ENCODE assay signal across 8 mouse cellular contexts in the genomic region with DNA sequence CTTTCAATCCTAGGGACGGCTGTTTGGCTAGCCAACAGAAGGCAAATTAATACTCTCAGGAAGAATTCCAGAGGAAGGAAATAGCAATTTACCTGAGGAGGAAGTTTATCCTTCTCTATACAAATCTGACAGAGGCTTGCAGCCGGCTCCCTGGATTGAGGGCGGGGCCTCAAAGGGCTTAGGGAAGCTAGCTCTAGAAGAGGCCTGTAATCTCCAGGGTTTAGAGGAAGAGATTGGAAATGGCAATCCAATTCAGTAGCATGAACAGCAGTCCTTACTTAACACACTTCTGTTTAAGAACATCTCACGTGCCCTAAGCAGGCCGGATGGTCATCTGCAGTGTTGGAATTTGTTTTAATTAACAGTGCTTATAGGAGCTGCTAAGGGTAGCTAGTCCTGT.
DNase-seq lines count a peak whose midpoint lies in the region; ATAC-seq lines count a peak whose summit lies in the region.

No protein-coding gene starts in this region.

- no peak overlapping the region for H3K9ac ChIP-seq in heart, embryonic 11.5 days (ENCODE audit: low read depth, low read length)
- H3K9ac ChIP-seq in hindbrain, embryonic 13.5 days, result 0 out of 2 replicates have a peak overlapping the region, but pooled peaks have one; percentile 69
- peak overlapping the region; percentile 63; the same call in 1 of the 2 replicates for H3K9ac ChIP-seq in midbrain, embryonic 14.5 days (replicated peaks; ENCODE audit: low read length)

- H3K4me2 ChIP-seq in heart, embryonic 11.5 days, result peak overlapping the region; percentile 88
- peak overlapping the region; percentile 79 for H3K4me2 ChIP-seq in hindbrain, embryonic 13.5 days
- H3K4me2 ChIP-seq in midbrain, embryonic 14.5 days (ENCODE audit: low read length), result peak overlapping the region; percentile 90

- H3K27ac ChIP-seq in heart, embryonic 11.5 days (ENCODE audit: low read depth, low read length), result no peak overlapping the region
- H3K27ac ChIP-seq in hindbrain, embryonic 13.5 days, result 0 out of 2 replicates have a peak overlapping the region, but pooled peaks have one; percentile 81
- 0 out of 2 replicates have a peak overlapping the region, but pooled peaks have one; percentile 82 for H3K27ac ChIP-seq in midbrain, embryonic 14.5 days (replicated peaks; ENCODE audit: low read depth, low read length)

- peak overlapping the region; percentile 45; the same call in 1 of the 2 replicates for H3K4me3 ChIP-seq in heart, embryonic 11.5 days (ENCODE audit: low read depth, low read length)
- peak overlapping the region; percentile 46 for H3K4me3 ChIP-seq in hindbrain, embryonic 13.5 days
- H3K4me3 ChIP-seq in midbrain, embryonic 14.5 days (replicated peaks; ENCODE audit: low read depth, low read length), result peak overlapping the region; percentile 44

- H3K4me1 ChIP-seq in heart, embryonic 11.5 days (ENCODE audit: control insufficient read depth, insufficient read depth, low read length), result peaks cover 6% of the 10 kb centered on the region
- peaks cover 29% of the 10 kb centered on the region for H3K4me1 ChIP-seq in hindbrain, embryonic 13.5 days (replicated peaks)
- peaks cover 25% of the 10 kb centered on the region for H3K4me1 ChIP-seq in midbrain, embryonic 14.5 days (ENCODE audit: control insufficient read depth, insufficient read depth, low read length)

- no peaks in the 10 kb centered on the region for H3K36me3 ChIP-seq in heart, embryonic 11.5 days (ENCODE audit: control insufficient read depth, insufficient read depth, low read length)
- H3K36me3 ChIP-seq in hindbrain, embryonic 13.5 days, result peaks cover 22% of the 10 kb centered on the region
- H3K36me3 ChIP-seq in midbrain, embryonic 14.5 days (ENCODE audit: control insufficient read depth, insufficient read depth, low read length), result peaks cover 8% of the 10 kb centered on the region; the same call in 1 of the 2 replicates

- no peak for DNase-seq in heart, postnatal 4 days
- peak; percentile 31 for DNase-seq in embryo, embryonic 9.5 days (ENCODE audit: extremely low spot score)
- DNase-seq in midbrain, embryonic 14.5 days, result peak; percentile 65
- no peak for DNase-seq in gastrocnemius, postnatal 36 days
- no peak for DNase-seq in thymus, postnatal 36 days

- 0 out of 2 replicates have a peak, but pooled peaks cover 5% of the 10 kb centered on the region for H3K27me3 ChIP-seq in heart, embryonic 11.5 days (ENCODE audit: control insufficient read depth, insufficient read depth, low read length)
- H3K27me3 ChIP-seq in hindbrain, embryonic 13.5 days, result no peaks in the 10 kb centered on the region
- no peaks in the 10 kb centered on the region for H3K27me3 ChIP-seq in midbrain, embryonic 14.5 days (ENCODE audit: control insufficient read depth, insufficient read depth, low read length)

- H3K9me3 ChIP-seq in heart, embryonic 11.5 days (replicated peaks; ENCODE audit: control insufficient read depth, low read length), result no peaks in the 10 kb centered on the region
- no peaks in the 10 kb centered on the region; the same call in 1 of the 2 replicates for H3K9me3 ChIP-seq in hindbrain, embryonic 13.5 days
- H3K9me3 ChIP-seq in midbrain, embryonic 14.5 days (ENCODE audit: control insufficient read depth, low read length), result 0 out of 2 replicates have a peak, but pooled peaks cover 4% of the 10 kb centered on the region

- WGBS in heart, embryonic 11.5 days (ENCODE audit: insufficient replicate concordance), result 24% methylated on average over 5 of the region's 5 CpGs
- WGBS in hindbrain, embryonic 13.5 days, result 27% methylated on average over 5 of the region's 5 CpGs
- WGBS in midbrain, embryonic 14.5 days, result 11% methylated on average over 5 of the region's 5 CpGs

- no peak for ATAC-seq in heart, embryonic 11.5 days (replicated peaks; ENCODE audit: insufficient number of reproducible peaks, low FRiP score, low TSS enrichment)
- no peak for ATAC-seq in hindbrain, embryonic 13.5 days (ENCODE audit: low FRiP score)
- ATAC-seq in midbrain, embryonic 14.5 days (ENCODE audit: low FRiP score, low TSS enrichment), result no peak
- ATAC-seq in megakaryocyte progenitor cell, adult 5-6 weeks (replicated peaks; ENCODE audit: poor library complexity), result no peak

- intact Hi-C loops in gastrocnemius, postnatal 36 days (cut with DNase I), result no loop called here

Comparison
In these comparisons a context has a peak if more than half of its experiments do, and no peak if none do; other contexts are left out.
1. DNase-seq: peak in embryo, embryonic 9.5 days (single experiment) and midbrain, embryonic 14.5 days (single experiment); none in heart, postnatal 4 days (single experiment), gastrocnemius, postnatal 36 days (0 of 2) and thymus, postnatal 36 days (0 of 2).
2. Peak in every context shown above with its lines, with median percentiles within 50 percentile points of each other: H3K4me2 ChIP-seq and H3K4me3 ChIP-seq.